Mouse (Mus musculus) bone marrow macrophage, adult 2 months (primary cell): ENCODE measurements at regions not wholly inside any gene's neighbourhood (a gene's known extent, or its start where the extent isn't known, plus 50 kb on each side); places are given as distances from the start of the nearest gene placed in this dataset.

Experiments
- CTCF ChIP-seq: IDR thresholded peaks from 2 replicates; pipeline ENCODE4 v1.5.1; 2012; ENCODE audit warnings: low read depth, mild to moderate bottlenecking, low read length, moderate library complexity
- POLR2A ChIP-seq: IDR thresholded peaks from 2 replicates; pipeline ENCODE4 v1.6.1; 2012; ENCODE audit warnings: mild to moderate bottlenecking, low read depth, low read length, borderline replicate concordance

DNA sequence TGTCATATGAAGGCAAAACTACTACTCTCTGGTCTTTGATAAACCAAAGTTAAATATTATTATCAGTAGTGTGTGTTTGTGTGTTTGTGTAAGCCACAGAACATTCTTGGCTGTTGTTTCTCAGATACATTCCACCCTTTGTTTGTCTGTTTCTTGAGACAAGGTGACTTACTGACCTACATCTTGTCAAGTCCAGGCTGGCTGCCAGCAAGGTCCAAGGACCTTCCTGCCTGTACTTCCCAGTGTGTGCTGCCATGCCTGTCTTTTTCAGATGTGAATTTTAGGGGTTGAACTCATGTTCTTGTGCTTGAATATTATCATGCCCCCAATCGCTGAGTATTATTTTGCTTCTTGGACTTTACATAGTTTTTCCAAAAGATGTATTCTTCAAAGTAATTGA is 235.5 kb upstream of the Fermt1 start:
- TF ChIP-seq POLR2A (no peak), CTCF (no peak)
